8 mouse cellular contexts compared by ENCODE assay signal in genomic region chr4:87570470-87570891, GRCm38 (mm10).
A peak's percentile ranks its signal among the peaks of the same experiment; 100 is the strongest.
DNase-seq lines count a peak whose midpoint lies in the region; ATAC-seq and TF ChIP-seq lines count a peak whose summit lies in the region.

No protein-coding gene starts in this region.

- no peak overlapping the region for H3K27ac ChIP-seq in intestine, postnatal 0 days (ENCODE audit: low read depth, low read length)

- peak; percentile 3 for DNase-seq in gastrocnemius, postnatal 14 days
- no peak for DNase-seq in gastrocnemius, postnatal 36 days
- DNase-seq in brain, embryonic 18.5 days (ENCODE audit: low read depth, low spot score), result peak; percentile 36
- DNase-seq in frontal cortex, postnatal 10 days (ENCODE audit: low spot score in 2 of 2), result peak; percentile 20 to 37
- peak; percentile 22 to 55 for DNase-seq in left cerebral cortex, postnatal 25 days (ENCODE audit: low spot score in 2 of 2)
- DNase-seq in ovary, postnatal 10 days (ENCODE audit: low spot score), result peak; percentile 9
- no peak for DNase-seq in thymus, postnatal 4 days

- H3K4me1 ChIP-seq in intestine, postnatal 0 days (replicated peaks; ENCODE audit: control insufficient read depth, insufficient read depth, low read length), result no peaks in the 10 kb centered on the region

- TF ChIP-seq CTCF in intestine, postnatal 0 days (IDR thresholded peaks at IDR 0.05; ENCODE audit: low read depth), result no peak

- intact Hi-C loops in gastrocnemius, postnatal 14 days (cut with DNase I; ENCODE audit: low total_unique reads), result no loop called here
- intact Hi-C loops in gastrocnemius, postnatal 36 days (cut with DNase I), result no loop called here
- intact Hi-C loops in left cerebral cortex, postnatal 25 days (cut with DNase I), result no loop called here

- no peak overlapping the region for H3K9ac ChIP-seq in intestine, postnatal 0 days (ENCODE audit: low read depth, low read length)

- no peak overlapping the region for H3K4me2 ChIP-seq in intestine, postnatal 0 days (replicated peaks; ENCODE audit: low read depth)

- H3K27me3 ChIP-seq in intestine, postnatal 0 days (replicated peaks; ENCODE audit: control insufficient read depth, insufficient read depth, low read length), result no peaks in the 10 kb centered on the region

- H3K9me3 ChIP-seq in intestine, postnatal 0 days (ENCODE audit: control insufficient read depth), result no peaks in the 10 kb centered on the region

- no peak for ATAC-seq in intestine, postnatal 0 days

- no peaks in the 10 kb centered on the region for H3K36me3 ChIP-seq in intestine, postnatal 0 days (ENCODE audit: control insufficient read depth, insufficient read depth)

- H3K4me3 ChIP-seq in intestine, postnatal 0 days (ENCODE audit: low read depth, low read length), result no peak overlapping the region

- WGBS in intestine, postnatal 0 days, result 70% methylated on average over 13 of the region's 13 CpGs

Comparison
In these comparisons a context has a peak if more than half of its experiments do, and no peak if none do; other contexts are left out.
1. DNase-seq: peak in gastrocnemius, postnatal 14 days (single experiment), brain, embryonic 18.5 days (single experiment), frontal cortex, postnatal 10 days (2 of 2), left cerebral cortex, postnatal 25 days (2 of 2) and ovary, postnatal 10 days (single experiment); none in gastrocnemius, postnatal 36 days (0 of 2) and thymus, postnatal 4 days (single experiment).